Mouse (Mus musculus): Measurements from ENCODE around the gene Uxs1.

DNA sequence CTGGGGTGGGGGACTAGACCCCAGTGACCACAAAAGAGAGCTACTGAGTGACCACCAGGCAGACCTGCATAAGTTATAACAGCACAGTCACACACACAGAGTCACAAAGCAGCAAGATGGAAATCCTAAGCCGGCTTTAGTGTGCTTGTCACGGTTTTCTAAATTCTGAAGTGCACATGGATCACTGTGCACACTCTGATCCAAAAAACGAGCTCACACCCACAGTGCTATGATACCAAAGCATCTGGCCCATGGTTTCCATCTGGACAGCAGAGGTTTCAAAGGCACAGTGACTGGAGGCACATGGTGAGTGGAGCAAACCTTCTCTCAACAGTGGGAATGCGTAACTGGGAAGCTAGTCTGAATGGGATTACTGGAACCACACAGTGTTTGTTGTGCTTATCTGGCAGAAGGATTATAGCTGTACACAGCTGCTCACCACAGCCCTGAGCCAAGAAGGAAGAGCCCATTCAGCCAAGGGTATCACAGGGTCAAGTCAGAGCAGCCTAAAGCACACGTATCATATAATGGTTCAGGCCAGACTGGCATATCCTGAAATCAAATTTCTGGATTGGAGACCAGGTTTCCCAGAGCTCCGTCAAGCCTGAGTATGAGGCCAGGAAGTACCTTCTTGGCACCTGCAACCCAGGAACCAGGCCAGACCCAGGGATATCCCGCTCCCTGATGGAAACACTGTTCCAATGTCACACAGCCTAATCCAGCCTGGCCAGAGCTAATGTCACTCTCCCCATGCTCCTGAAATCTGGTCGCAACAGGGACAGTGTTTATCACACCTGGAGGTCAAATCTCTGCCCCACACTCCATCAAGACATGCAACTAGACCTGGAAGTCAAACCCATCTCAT lies 72.9 kb downstream of the Uxs1 start:
- TF ChIP-seq CTCF (IDR thresholded peaks at IDR 0.05; ENCODE audit: borderline replicate concordance, insufficient read depth, low read depth, low read length) = no peak
- TF ChIP-seq POLR2A (IDR thresholded peaks at IDR 0.05; ENCODE audit: borderline replicate concordance, insufficient read depth, low read length) = no peak
